Mouse (Mus musculus): ENCODE measurements around the gene Tmem121. TPM values are rescaled to one million over a fixed set of nuclear protein-coding genes. Genes with fewer than 3 reads are reported as not detected.
A peak's percentile ranks its signal among the peaks of the same experiment; 100 is the strongest.

Tmem121 gene
- polyA plus RNA-seq, 2 experiments from 2014 or later = not detected

DNA sequence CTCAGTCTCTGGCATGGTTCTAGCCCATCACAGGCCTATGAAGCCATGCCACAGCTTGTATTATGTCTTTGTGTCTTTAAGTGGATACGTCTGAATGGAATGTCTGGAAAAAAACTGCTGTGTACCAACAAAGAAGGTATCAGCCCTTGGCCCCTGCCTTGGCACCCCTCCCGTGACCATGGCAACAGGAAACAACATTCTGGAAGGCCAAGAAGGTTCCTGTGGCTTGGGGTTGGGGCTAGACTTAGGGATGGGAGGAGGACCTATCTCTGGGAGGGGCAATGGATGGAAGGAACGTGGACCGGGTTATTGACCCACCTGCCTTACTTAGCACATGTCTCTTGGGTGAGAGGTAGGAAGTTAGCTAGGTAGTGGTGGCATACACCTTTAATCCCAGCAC, 36.4 kb upstream of the Tmem121 start:
- no peak for ATAC-seq

DNA sequence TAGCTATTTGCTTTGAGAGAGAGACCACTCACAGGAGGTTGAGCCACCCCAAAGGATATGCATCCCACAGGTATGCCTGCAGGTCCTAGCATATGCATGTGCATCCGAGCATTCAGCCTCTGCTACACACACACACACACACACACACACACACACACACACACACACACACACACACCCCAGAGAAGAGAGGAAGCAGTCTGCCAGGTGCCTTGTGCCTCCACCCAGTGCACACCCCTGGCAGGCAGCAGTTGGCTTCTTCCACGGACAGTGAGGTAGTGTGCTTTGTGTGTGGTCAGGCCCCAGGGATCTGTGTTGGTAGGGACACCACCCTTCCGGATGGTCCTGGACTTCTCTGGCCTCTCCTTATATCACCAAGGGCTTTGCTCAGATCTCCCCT, 35.8 kb upstream of the Tmem121 start:
- no peak for ATAC-seq

DNA sequence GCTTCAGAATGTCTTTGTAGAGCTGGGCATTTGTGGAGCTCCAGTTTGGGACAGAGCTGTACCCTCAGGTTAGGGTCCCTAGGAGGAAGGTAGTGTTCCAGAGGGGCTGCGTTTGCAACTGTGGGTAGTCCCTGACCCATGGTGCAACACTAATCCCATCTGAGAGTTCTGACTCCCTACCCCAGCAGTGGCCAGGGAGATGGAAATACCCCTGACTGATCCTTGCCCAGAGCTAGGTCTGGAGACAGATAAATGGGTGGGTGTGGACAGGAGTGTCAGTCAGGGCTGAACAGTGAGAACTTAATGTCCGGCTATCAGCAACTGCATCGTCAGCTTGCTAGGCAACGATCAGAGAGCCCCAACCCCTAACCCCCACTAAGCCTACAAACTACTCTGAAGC, 35.1 kb upstream of the Tmem121 start:
- ATAC-seq = no peak

DNA sequence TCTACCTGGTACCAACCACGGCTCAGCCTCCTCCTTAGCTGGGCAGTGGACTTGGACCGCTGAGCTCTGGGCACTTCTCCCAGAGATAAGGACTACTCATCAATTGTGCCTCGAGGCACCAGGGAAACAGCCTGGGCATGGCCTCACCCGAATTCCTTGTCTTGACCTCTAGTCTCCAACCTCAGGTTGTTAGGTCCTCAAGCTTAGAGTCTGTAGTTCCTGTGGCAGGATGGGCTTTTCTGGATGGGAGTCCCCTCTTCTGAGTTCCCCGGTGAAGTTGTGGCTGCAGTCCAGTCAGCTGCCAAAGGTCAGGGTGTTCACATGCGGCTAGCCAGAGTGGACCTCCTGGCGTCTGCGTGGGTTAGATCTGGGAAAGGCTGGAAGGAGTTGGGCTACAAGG, 34.7 kb upstream of the Tmem121 start:
- no peak for ATAC-seq

DNA sequence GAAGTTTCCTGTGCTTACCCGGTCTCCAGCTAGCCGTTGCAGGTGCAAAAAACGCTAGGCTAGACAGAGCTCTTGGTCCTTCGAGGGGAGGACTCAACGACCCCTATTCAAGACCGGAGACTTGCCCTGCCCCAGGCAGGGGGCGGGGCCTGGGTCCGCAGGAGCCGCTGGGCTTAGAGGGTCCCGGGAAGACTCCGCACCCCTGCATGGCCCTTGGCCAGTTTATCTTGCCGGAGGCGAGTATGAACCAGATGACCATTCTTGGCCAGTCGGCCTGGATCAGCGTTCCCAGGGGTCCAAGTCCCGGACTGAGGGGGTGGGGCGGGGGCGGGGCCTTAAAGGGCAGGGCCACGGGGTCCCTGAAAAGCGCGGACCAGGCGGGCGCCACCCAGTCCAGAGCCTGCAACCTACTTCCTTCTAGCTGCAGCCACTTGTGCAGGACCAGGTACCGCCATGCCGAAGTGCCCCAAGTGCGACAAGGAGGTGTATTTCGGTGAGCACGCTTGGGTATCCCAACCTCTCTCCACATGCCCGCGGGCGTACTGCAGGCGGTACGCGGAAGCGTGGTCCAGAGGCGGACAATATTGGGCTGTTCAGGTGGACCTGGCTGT, 34.0 kb upstream of the Tmem121 start:
- ATAC-seq = no peak

DNA sequence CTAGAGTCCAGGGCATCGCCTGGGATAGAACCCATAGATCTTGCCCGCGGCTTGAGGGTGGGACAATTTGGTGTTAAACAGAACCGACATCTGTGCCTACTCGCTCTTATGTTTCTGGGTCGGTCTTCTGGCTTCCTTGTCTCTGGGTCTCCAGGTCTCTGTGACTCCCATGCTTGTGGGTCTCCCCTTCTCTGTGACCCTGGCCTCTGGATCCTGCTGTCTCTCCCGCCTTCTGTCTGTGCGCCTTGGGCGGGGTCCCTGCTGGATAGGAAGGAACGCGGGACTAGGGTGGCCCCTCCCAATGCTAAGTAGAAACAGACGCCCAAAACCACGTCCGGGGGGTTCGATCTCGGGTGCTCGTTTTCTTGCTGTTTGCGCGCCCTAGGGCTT, 33.5 kb upstream of the Tmem121 start:
- ATAC-seq = peak; percentile 15

DNA sequence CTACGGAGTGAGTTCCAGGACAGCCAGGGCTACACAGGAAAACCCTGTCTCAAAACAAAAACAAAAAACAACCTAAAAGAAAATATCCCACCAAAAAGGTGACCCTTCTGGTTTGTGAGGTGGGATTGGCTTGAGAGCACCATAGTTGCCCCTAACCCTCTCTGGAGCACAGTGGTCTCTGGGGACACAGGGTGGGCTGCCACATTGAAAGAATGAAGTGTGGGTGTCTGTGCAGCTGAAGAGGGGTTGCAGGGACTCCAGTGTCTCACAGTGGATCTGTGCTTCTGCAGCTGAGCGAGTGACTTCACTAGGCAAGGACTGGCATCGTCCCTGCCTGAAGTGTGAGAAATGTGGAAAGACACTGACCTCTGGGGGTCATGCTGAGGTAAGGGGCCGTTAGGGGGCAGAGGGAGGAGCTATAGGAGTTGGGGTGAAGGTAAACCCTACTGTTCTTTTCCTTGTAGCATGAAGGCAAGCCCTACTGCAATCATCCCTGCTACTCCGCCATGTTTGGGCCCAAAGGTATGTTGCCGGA, 32.7 kb upstream of the Tmem121 start:
- ATAC-seq = no peak

DNA sequence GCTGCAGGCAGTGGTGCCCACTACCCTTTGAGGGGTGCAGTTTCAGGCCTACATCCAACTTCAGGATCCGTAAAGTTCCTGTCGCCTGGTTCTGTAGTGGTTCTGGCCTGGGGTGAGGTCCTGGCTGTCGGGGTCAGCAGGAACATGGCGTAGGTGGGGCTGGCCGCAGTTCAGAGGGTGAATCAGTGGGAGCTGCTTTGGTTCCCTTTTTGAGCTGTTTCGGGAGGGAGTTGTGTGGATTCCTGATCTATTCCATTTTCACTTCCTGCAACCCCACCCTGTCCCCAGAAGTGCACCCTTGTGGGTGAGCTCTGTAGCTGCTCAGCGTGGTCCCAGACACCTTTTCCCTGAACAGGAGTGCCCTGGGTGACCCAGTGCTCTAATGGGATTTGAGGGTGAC, 31.8 kb upstream of the Tmem121 start:
- no peak for ATAC-seq

DNA sequence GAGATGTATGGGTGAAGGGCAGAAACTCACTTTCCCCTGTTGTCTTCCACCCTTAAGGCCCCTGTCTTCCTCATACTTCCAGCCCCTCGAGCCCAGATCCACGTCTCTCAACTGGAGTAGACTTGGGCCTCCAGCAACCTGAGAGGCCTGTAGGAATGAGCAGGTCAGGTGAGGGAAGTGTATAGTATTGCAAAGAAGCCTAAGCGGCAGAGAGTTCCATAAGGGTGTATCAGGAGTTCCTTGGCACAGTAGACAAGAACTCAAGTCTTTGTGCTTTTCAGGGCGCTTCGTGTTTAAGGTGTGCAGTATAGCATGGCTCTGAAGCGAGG, 31.0 kb upstream of the Tmem121 start:
- ATAC-seq = no peak

DNA sequence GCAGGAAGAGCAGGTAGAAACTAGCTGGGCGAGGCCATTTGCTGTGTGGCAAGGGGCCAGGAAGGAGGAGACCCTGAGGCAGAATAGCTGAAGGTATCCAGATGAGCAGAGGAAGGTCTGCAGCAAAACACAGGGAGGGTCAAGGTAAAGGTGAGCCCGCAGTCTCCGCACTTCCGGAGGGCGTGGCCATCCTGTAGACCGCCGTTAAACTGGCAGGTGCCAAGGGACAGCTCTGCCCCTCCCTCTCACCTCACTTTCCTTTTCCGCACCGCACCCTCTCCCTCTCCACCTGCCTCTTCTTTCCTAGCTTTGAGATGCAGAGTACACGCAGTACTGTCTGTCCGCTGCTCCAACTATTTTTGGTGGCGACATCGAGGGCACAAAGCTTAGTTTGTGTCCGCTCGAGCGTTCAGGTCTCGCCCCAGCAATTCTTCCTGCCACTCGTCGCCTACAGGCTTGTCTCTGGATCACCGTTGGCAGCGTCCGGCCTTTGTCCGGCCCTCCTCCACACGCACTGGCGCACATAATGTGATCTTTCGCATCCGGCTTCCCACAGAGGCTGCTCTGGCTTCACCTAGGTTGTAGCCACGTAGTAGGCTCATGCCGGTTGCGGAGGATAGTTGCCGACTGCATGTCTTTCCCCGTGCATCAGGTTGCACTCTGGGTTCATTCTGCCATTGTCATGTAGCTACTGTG, 30.5 kb upstream of the Tmem121 start:
- ATAC-seq = peak; percentile 4

DNA sequence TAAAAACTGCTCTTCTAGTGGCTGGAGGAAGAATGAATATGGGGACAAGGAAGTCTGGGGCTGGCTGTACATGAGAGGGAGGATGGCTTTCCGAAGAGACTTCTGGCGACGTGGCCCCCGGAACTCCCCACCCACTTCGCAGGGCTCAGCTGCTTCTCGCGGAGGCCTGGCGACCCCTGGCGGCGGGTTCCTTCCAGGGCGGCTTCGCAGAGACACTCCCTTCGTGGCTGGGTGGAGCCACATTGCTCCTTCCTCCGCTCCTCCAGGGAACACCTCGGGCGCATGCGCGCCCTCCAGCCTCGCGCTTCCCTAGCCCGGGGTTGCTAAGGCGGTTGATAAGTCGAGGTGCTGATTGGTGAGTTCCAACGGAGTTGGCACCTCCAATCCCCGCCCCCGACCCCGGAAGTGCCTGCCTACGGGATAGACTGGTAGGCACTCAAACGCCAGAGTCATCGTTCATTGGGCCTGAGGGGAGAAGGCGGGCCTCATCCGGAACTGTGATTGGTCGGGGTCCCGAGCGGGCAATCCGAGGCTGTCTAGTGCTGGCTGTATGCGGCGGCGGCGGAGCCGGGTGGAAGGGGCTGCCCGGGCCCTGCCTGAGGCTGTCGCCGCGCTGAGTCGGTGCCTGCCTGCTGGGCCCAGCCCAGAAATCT, 29.7 kb upstream of the Tmem121 start, which contains the start of gene Tedc1:
Gene Tedc1, plus strand, starts transcription at position 535 of the 653 bp plus-strand sequence.
- ATAC-seq = peak; percentile 82

DNA sequence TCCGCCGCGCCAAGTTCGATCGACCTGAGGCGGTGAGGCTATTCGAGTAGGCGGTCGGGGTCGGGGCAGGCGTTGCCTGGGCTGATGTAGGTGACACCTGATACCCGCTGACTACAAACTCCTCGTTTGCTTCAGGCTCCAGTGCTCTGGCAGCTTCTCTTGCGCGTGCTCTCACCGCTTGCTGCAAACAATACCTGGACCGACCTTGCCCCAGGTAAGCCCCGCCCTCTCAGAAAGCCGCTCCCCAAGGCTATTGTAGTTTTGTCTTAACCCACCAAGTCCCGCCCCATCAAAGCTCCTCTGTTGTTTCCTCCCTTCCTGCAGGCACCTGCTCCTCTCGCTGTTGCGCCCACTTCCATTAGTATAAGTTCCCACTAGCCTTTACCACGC, 29.2 kb upstream of the Tmem121 start:
- ATAC-seq = no peak

DNA sequence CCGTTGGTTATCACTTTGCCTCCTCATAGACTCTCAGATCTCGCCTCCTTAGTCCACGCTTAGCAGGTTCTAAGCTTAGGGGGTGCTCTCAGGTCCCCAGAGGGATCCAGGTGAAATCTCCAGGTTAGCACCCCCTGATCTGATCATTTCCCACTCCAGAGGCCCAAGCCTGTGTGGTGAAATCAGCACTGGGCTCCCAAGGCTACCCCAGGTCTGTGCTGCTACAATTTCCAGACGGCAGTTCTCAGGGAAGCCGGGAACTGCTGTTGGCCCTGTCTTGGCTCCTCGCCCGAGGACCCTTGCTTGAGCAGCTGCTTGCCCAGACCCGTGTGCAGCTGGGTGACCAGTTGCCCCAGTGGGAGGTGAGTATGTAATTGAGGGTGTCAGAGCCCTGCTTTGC, 28.7 kb upstream of the Tmem121 start:
- ATAC-seq = no peak

DNA sequence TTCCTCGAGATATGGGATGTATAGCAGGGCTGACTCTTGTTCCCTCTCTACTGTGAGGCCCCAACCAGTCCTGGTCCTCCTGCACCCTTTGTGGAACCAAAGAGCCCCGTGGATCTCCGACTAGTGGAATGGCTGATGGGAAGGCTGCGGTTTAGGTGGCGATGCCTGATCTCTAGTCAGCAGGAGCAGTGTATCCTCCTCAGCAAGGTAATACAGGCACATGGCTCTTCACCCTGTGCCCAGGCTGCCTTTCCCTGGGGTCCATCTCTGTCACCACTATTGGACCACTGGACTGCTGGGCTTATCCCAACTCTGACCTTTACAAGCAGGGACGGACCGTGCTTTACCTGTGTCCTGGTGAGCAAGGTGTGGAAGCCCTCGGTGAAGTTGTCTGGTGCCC, 28.2 kb upstream of the Tmem121 start:
- no peak for ATAC-seq

DNA sequence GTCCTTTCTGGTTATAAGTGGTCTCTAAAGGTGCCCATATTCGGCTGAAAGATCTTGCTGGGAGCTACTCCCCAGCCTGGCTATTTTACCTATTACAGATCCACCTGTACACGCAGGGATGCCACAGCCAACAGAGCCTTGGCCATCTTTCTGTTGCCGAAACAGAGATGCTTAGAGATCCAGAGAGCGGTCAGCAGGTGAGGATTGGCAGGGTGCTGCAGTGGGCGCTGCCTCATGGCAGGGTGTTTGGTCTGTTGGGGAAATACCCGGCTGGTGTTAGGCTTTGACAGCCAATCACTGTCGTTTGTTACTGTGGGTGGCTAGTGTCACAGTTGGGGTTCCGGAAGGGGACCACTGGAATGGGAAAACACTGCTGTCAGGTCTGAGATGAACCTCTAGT, 27.8 kb upstream of the Tmem121 start:
- ATAC-seq = no peak

DNA sequence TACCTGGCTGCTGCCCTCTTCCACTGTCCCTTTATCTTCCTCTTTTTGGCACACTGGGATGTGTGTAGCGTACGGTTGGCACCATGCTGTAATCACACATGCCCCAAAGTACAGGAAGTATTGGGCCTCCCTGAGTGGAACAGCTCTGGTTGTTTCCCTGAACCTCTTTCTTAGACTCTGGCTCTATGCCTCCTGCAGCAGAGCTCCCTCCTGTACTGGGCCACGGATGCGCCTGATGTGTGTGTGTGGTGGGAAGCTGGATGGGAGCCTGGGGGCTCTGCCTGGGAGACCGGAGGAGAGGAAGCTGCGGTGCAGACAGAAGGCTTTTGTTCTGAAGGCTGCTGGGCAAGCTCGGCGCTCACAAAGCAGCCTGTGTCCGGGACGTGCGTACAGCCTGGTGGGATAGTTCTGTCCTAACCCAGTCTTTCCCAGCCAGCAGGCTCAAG, 22.1 kb upstream of the Tmem121 start:
- ATAC-seq = no peak

DNA sequence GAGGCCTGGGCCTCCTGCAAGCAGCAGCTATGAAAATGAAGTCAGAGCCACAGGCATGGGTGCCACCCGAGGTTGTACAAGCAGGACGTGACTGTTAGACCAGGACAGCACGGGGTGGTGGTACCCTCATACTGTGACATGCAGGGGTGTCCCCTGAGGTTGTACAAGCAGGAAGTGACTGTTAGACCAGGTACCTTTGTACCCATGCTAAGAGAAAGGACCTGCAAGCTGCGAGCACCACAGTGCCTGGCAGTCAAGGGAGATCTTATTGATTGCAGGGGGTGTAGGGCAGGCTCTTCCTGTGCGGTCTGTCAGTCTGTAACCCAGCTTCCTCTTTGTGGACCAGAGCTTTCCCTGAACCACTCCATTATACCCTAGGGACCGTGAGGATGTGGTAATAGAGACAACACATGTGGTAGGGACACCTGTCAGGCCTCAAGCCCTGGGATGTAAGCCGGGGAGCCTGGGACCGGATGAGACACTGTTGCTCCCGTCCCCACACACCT, 17.6 kb upstream of the Tmem121 start:
- ATAC-seq = peak; percentile 93

DNA sequence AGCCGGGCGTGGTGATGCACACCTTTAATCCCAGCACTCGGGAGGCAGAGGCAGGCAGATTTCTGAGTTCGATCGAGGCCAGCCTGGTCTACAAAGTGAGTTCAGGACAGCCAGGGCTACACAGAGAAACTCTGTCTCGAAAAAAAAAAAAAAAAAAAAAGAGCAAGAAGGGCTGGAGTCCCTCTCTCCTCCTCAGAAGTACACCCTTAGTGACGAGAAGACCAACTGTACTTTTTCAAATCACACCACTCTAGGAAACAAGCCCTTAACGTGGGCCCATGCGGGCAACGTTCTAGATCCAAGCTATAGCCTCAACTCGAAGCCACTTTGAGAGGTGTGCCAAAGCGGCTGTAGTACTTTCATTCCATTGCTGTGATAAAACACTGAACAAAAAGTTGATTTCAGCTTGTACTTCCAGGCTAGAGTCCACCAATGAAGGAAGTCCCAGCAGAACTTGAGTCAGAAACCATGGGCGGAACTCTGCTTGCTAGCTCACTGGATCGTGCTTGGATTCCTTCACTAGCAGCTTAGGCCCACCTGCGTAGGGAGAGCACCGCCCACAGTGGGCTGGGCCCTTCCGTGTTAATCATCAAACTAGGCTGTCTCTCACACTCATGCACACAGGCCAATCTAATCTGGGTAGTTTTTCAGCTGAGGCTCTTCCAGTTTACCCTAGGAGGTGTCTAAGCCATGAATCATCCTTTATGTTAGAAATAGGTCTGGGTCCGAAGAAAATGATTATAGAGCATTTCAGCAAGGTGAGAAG, 8.6 kb upstream of the Tmem121 start:
- no peak for ATAC-seq

DNA sequence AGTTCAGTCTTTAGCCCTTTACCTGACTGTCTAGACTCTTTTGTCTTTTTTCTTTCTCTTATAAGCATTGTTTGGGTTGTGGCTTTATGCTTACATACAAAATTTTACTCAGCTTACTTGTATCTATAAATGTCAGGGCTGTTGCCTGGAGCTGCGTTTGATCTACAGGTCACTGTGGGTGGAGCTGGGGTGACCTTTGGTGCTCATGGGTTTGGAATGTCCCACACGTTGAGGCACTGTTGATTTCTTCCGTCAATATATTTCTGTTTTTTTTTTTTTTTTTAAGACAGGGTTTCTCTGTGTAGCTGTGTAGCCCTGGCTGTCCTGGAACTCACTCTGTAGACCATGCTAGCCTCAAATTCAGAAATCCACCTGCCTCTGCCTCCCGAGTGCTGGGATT, 4.7 kb upstream of the Tmem121 start:
- no peak for ATAC-seq

DNA sequence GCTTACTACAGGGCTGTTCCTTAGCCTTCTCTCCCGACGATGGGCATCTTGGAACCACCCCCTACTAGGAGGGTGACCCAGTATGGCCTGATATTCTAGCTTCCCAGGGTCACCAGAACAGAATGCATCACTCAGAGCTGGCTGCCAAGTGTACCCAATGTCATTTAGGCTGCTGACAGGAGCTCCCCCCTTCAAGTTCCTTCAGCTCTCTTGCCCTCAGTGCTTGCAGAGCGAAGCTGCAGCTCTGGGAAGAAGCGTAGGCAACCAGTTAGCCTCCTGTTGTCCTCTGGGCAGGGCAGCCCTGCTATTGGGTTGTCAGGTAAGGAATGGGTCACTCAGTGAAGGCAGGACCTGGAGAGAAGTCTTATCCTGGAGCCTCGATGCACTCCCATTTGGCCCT, 785 bp upstream of the Tmem121 start:
- ATAC-seq = no peak

DNA sequence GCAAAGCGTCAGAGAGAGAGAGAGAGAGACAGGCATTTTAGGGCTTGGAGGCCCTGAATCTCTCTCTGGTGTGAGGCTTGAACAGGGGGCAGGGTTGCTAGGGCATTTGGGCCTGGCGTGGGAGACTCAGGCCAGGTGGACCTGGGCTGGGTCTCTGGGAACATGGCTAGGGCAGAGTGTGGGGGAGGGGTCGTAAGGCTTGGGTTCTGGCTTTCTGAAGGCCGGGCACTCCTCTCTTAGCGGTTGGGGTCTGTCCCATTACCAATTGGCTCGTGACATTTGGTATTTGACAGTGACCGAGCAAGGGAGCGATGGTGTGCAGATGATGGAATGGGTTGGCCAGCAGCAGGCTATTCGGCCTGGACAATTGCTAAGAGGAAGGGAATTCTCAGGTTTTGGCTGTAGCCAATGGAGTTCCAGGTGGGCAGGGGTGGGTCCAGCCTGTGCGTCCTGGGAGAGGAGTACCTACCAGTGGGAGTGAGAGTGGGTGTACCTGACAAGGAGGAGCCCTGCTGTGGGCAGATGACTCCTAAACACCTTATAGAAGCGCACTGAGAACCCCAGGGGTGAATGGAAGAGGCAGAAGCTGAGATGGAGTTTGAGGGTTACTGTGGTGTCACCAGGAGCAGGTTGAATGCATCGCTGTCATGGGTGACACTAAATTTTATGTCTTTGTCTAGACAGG, 738 bp downstream of the Tmem121 start:
- no peak for ATAC-seq

DNA sequence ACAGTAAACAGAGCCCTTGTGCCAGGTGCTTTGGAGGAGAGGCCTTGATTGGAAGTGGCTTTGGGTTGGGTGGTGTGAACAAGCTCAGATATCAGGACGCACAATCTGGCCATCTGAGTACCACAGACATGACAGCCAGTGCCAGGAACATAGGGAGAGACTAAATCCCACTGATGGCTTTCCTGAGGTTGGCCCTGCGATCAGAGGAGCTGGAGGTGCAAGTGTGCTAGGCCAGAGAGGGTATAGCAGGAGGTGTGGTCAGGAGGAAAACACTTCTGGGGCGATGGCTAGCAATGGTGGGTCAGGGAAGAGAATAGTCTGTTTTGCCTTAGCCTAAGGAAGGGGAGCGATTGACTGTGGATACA, 1.3 kb downstream of the Tmem121 start:
- ATAC-seq = no peak

Data from activated CD4-positive, CD25-positive, alpha-beta regulatory T cell, adult 4 months (primary cell).